Mouse (Mus musculus) MEL (cell line): ENCODE measurements at regions not wholly inside any gene's neighbourhood (a gene's known extent, or its start where the extent isn't known, plus 50 kb on each side); places are given as distances from the start of the nearest gene placed in this dataset.

ENCODE experiments used
- CTCF ChIP-seq, 3 experiments: IDR thresholded peaks in 2 of 3; conservative IDR thresholded peaks in 1 of 3; 2 replicates each; pipeline ENCODE4 v1.5.1; 2011 to 2012; ENCODE audit warnings: low read length in 3 of 3, low read depth in 2 of 3, mild to moderate bottlenecking in 2 of 3, improper control_type of control experiment in 1 of 3, inconsistent platforms in 1 of 3, mixed read lengths in 1 of 3, moderate library complexity in 1 of 3; ENCODE audit not compliant: control insufficient read depth in 1 of 3, insufficient read depth in 1 of 3, poor library complexity in 1 of 3, severe bottlenecking in 1 of 3
- ETS1 ChIP-seq: IDR thresholded peaks from 2 replicates; pipeline ENCODE4 v1.6.1; 2012; ENCODE audit warnings: low read depth, mild to moderate bottlenecking, inconsistent platforms, low read length, improper control_type of control experiment, moderate library complexity
- MAX ChIP-seq: IDR thresholded peaks from 2 replicates; pipeline ENCODE4 v1.6.1; 2011; ENCODE audit warnings: low read length, improper control_type of control experiment
- POLR2A ChIP-seq, 2 experiments: IDR thresholded peaks; 2 replicates each; pipeline ENCODE4 v1.6.1; 2011 to 2012; ENCODE audit warnings: low read length in 2 of 2, mild to moderate bottlenecking in 2 of 2, control low read depth in 1 of 2, improper control_type of control experiment in 1 of 2, low read depth in 1 of 2, moderate library complexity in 1 of 2; ENCODE audit not compliant: control insufficient read depth in 1 of 2, insufficient read depth in 1 of 2, poor library complexity in 1 of 2
- ZNF384 ChIP-seq: IDR thresholded peaks from 2 replicates; pipeline ENCODE4 v1.6.1; 2012; ENCODE audit warnings: low read depth, mild to moderate bottlenecking, inconsistent platforms, low read length, improper control_type of control experiment

GRCm38 (mm10) chr9:80774541-80774940 lies 309.3 kb upstream of the Impg1 start:
- no peak for TF ChIP-seq ETS1
- TF ChIP-seq CTCF (IDR thresholded peaks at IDR 0.05 in 2 of 3, conservative IDR thresholded peaks at IDR 0.05 in 1 of 3; ENCODE audit: control insufficient read depth in 1 of 3, insufficient read depth in 1 of 3, low read depth in 2 of 3, low read length in 3 of 3, poor library complexity in 1 of 3, severe bottlenecking in 1 of 3): no peak
- no peak for TF ChIP-seq POLR2A (IDR thresholded peaks at IDR 0.05; ENCODE audit: control insufficient read depth in 1 of 2, insufficient read depth in 1 of 2, low read depth in 1 of 2, low read length in 2 of 2, poor library complexity in 1 of 2)
- no peak for TF ChIP-seq MAX
- TF ChIP-seq ZNF384: no peak
